Mouse (Mus musculus) small intestine, adult 2 months (tissue): ENCODE measurements around the gene Ylpm1. TPM values are rescaled to one million over a fixed set of nuclear protein-coding genes. Genes with fewer than 3 reads are reported as not detected.

ENCODE experiments used
- H3K27ac ChIP-seq: fragments of 200-500 bp; 2 replicates; pipeline ENCODE4 v1.5.1; 2012; ENCODE audit warnings: low read depth, low read length, control low read depth, inconsistent platforms; ENCODE audit not compliant: insufficient read depth
- H3K27me3 ChIP-seq: fragments of 200-500 bp; 2 replicates; pipeline ENCODE4 v1.6.1; 2012; ENCODE audit warnings: mild to moderate bottlenecking, moderate library complexity, low read length, inconsistent platforms; ENCODE audit not compliant: control insufficient read depth, insufficient read depth
- H3K36me3 ChIP-seq: fragments of 200-500 bp; 2 replicates; pipeline ENCODE4 v1.6.1; 2012; ENCODE audit warnings: mild to moderate bottlenecking, low read length, control low read depth, inconsistent platforms; ENCODE audit not compliant: control insufficient read depth, insufficient read depth
- H3K4me1 ChIP-seq: fragments of 200-500 bp; 2 replicates; pipeline ENCODE4 v1.6.1; 2012; ENCODE audit warnings: low read length, inconsistent platforms, mixed read lengths; ENCODE audit not compliant: control insufficient read depth, insufficient read depth, insufficient read length
- H3K4me3 ChIP-seq: fragments of 200-500 bp; 2 replicates; pipeline ENCODE4 v1.5.1; 2012; ENCODE audit warnings: low read depth, mild to moderate bottlenecking, control low read depth, inconsistent platforms, low read length, moderate library complexity
- CTCF ChIP-seq: fragments of 200-500 bp; IDR thresholded peaks from 2 replicates; pipeline ENCODE4 v1.5.1; 2012; ENCODE audit warnings: low read depth, mild to moderate bottlenecking, control low read depth, inconsistent platforms, low read length, moderate library complexity, mixed read lengths; ENCODE audit not compliant: insufficient replicate concordance, insufficient read length; ENCODE audit errors: extremely low read depth
- POLR2A ChIP-seq: fragments of 200-500 bp; IDR thresholded peaks from 2 replicates; pipeline ENCODE4 v1.6.1; 2012; ENCODE audit warnings: low read depth, mild to moderate bottlenecking, control low read depth, inconsistent platforms, low read length, moderate library complexity
- WGBS: fragments of 180-500 bp; shearing (Covaris S2); methylation state at CpG from one replicate; pipeline ENCODE4 v1.1.7; 2018; 5-methylcytosine and 5-hydroxymethylcytosine counted together
- polyA plus RNA-seq: library from polyadenylated mRNA; depleted of rRNA; stranded (reverse); fragments of >200 nt; gene quantifications from 2 replicates; pipeline ENCODE4 v1.2.3, GENCODE M21; 2012; rRNA removed

Ylpm1 gene
- polyA plus RNA-seq, 1 experiment: 11.9 TPM

- Histone ChIP-seq H3K36me3 (peaks cover 9% of the 10 kb centered on the region), H3K27me3 (no peaks in the 10 kb centered on the region), H3K27ac (peak overlapping the region; percentile 21), H3K4me1 (peaks cover 11% of the 10 kb centered on the region; the same call in 1 of the 2 replicates), H3K4me3 (peak overlapping the region; percentile 76)
- no peak for TF ChIP-seq CTCF
- TF ChIP-seq POLR2A: no peak
- WGBS: 10% methylated on average over 18 of the region's 18 CpGs
Observed at GRCm38 (mm10) chr12:85110011-85110697, 114.0 kb downstream of the Ylpm1 start.

DNA sequence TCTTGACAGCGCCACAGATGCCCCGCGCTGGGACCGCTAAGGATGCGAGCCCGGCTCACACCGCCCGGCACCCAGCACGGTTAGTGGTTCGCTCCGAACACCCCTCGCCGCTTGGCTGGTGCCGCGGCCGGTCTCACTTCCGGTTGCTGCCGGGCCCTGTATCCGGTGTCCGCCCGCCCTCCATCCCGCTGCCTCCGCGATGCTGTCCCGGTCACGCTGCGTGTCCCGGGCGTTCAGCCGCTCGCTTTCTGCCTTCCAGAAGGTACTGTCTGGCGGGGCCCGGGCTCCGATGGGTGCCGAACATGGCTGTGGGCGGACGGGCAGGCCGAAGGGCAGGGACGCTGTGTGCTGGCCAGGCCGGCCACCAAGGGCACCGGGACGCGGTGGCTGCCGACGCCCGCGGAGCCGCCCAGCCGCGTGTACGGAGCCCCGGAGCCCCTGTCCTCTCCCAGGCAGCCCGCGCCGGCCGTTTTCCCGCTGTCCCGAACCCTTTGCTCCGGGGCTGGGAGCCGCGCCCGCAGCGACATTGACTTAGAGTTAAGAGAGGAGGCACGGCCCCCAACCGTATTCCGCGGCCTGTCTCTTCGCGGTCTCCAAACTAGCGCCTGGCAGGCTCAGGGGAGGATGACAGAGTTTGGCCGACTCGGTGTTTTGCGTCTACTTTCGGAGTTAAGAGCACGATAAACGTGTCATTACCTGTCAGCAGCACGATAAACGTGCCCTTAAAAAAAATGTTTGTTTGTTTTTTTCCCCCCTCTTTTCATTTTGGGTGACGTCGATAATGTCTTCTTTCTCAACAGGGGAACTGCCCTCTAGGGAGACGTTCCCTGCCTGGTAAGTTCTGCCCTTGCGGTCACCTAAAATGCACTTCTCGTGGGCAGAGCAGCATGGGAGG is 114.8 kb downstream of the Ylpm1 start, which contains the start of the genes Prox2 and Dlst:
Prox2 (minus strand) TSS at position 62 of the 895 bp plus-strand sequence.
Dlst (plus strand) TSS at position 136 of the 895 bp plus-strand sequence.
- peak within 1 kb of the TSS; percentile 94 for H3K27ac ChIP-seq
- TF ChIP-seq CTCF: no peak
- peak; percentile 42 for TF ChIP-seq POLR2A
- no peaks in the 10 kb centered on the region for H3K27me3 ChIP-seq
- WGBS: under 1% methylated on average over 83 of the region's 83 CpGs
- peaks cover 16% of the 10 kb centered on the region for H3K36me3 ChIP-seq
- peak within 1 kb of the TSS; percentile 76 for H3K4me3 ChIP-seq
- peaks cover 11% of the 10 kb centered on the region; the same call in 1 of the 2 replicates for H3K4me1 ChIP-seq

DNA sequence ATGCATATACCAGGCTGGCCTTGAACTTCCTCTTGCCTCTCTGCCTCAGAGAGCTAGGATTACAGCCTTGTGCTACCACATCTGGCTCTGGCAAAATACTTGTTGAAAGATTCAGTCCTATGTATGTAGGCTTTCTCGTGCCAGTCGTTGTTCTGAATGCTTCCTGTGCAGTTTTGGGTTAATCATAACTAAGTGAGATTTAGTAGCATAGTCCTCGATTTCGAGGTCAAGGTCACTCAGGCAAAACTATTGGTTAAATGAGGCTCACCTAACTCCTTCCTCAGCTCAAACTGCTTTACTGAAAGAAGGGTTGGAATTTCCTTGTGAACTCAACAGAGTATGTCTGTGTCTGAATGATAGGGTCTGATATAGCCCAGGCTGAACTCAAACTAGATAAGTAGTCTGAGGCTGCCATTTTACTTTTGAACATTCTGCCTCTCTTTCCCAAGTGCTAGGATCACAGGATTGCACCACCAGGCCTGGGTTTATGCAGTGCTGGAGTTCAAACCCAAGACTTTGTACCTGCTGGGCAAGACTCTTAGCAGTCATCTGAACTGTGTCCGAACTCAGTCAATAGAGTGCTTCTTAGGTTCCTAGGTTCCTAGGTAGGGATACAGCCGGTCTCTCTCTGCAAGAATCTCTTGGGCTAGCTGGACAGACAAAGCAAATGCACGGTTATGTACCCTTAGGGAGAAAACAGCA is 116.6 kb downstream of the Ylpm1 start:
- Histone ChIP-seq H3K27me3 (no peaks in the 10 kb centered on the region), H3K36me3 (peaks cover 23% of the 10 kb centered on the region), H3K4me3 (no peak overlapping the region), H3K4me1 (peaks cover 11% of the 10 kb centered on the region; the same call in 1 of the 2 replicates), H3K27ac (peak overlapping the region; percentile 94)
- 52% methylated on average over 7 of the region's 7 CpGs for WGBS
- no peak for TF ChIP-seq POLR2A
- TF ChIP-seq CTCF: no peak

DNA sequence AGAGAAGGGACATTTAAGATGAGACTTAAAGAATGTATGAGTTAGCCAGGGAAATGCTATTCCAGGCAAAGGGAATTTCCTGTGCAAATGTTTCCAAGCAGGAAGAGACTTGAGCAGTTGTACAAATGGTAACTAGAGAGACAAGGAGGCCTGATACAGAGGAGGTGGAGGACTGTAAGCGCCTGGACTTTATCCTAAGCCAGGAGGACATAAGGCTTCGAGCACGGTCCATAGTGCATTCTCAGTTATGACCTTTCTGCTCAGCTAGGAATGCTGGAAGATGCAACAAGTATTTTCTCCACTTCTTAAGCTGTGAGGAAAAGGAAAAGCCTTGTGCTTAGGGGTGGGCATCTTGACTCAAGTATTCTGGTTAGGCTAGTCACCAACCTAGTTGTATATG is 117.2 kb downstream of the Ylpm1 start:
- Histone ChIP-seq H3K27ac (peak overlapping the region; percentile 94), H3K4me3 (no peak overlapping the region)

GRCm38 (mm10) chr12:85113917-85114316 is 117.8 kb downstream of the Ylpm1 start:
- H3K4me3 ChIP-seq: no peak overlapping the region
- no peaks in the 10 kb centered on the region for H3K27me3 ChIP-seq
- no peak for TF ChIP-seq CTCF
- no peak for TF ChIP-seq POLR2A
- 95% methylated on average over 3 of the region's 3 CpGs for WGBS
- peak overlapping the region; percentile 47; the same call in 1 of the 2 replicates for H3K27ac ChIP-seq
- H3K4me1 ChIP-seq: peaks cover 11% of the 10 kb centered on the region; the same call in 1 of the 2 replicates
- H3K36me3 ChIP-seq: peaks cover 31% of the 10 kb centered on the region

More for the DNA sequence above, 117.2 kb downstream of the Ylpm1 start:
- Histone ChIP-seq H3K36me3 (peaks cover 26% of the 10 kb centered on the region), H3K27me3 (no peaks in the 10 kb centered on the region), H3K4me1 (peaks cover 11% of the 10 kb centered on the region; the same call in 1 of the 2 replicates)
- WGBS: 35% methylated on average over 3 of the region's 3 CpGs
- no peak for TF ChIP-seq POLR2A
- TF ChIP-seq CTCF: no peak

- H3K27me3 ChIP-seq: no peaks in the 10 kb centered on the region
- peaks cover 8% of the 10 kb centered on the region; the same call in 1 of the 2 replicates for H3K4me1 ChIP-seq
- 64% methylated on average over 7 of the region's 7 CpGs for WGBS
- H3K27ac ChIP-seq: no peak overlapping the region
- H3K36me3 ChIP-seq: peaks cover 45% of the 10 kb centered on the region
- no peak overlapping the region for H3K4me3 ChIP-seq
- TF ChIP-seq POLR2A (no peak), CTCF (no peak)
Observed at GRCm38 (mm10) chr12:85115678-85116077, 119.6 kb downstream of the Ylpm1 start.

Other genes with a start within 250 kb of the Ylpm1 start
- gene Npc2, start 223.2 kb upstream of the Ylpm1 start, polyA plus RNA-seq: 32.5 and 89.0 TPM in 2 replicates
- 16.2 and 19.9 TPM in 2 replicates for gene Isca2, start 223.1 kb upstream of the Ylpm1 start, polyA plus RNA-seq
- gene Ltbp2, start 119.8 kb upstream of the Ylpm1 start, polyA plus RNA-seq: 6.1 and 8.1 TPM in 2 replicates
- gene Fcf1, start 25.4 kb upstream of the Ylpm1 start, polyA plus RNA-seq: 15.7 and 27.6 TPM in 2 replicates
- gene Arel1, start 25.4 kb upstream of the Ylpm1 start, polyA plus RNA-seq: 10.7 and 19.7 TPM in 2 replicates
- gene Prox2, start 114.4 kb downstream of the Ylpm1 start, polyA plus RNA-seq: 0.42 and 1.3 TPM in 2 replicates
- 74.2 and 125 TPM in 2 replicates for gene Dlst, start 114.5 kb downstream of the Ylpm1 start, polyA plus RNA-seq
- 0.25 and 0.68 TPM in 2 replicates for gene Rps6kl1, start 154.9 kb downstream of the Ylpm1 start, polyA plus RNA-seq
- gene Pgf, start 181.5 kb downstream of the Ylpm1 start, polyA plus RNA-seq: 0.48 and 0.90 TPM in 2 replicates
- 58.8 and 103 TPM in 2 replicates for gene Eif2b2, start 223.2 kb downstream of the Ylpm1 start, polyA plus RNA-seq